Mouse (Mus musculus) hindbrain, postnatal 0 days (tissue): ENCODE data around the gene Gm20388. TPM values are rescaled to one million over a fixed set of nuclear protein-coding genes. Genes with fewer than 3 reads are reported as not detected.
A peak's percentile ranks its signal among the peaks of the same experiment; 100 is the strongest.

Source experiments
- ATAC-seq: fragments of 200-750 bp; cut with Nextera tagmentation; 2 replicates; pipeline ENCODE4 v1.8.0; 2017; ENCODE audit warnings: mild to moderate bottlenecking, moderate TSS enrichment, moderate library complexity
- DNase-seq: peaks from one replicate; pipeline ENCODE4 v3.0.0-alpha.2; 2015; ENCODE audit warnings: low spot score
- H3K27ac ChIP-seq: fragments of 300-500 bp; sonication (generic); 2 replicates; pipeline ENCODE4 v1.5.1; 2014; ENCODE audit warnings: mild to moderate bottlenecking
- H3K27me3 ChIP-seq: fragments of 300-500 bp; sonication (generic); 2 replicates; pipeline ENCODE4 v1.6.1; 2014; ENCODE audit warnings: low read length, mixed read lengths; ENCODE audit not compliant: insufficient read depth
- H3K36me3 ChIP-seq: fragments of 300-500 bp; sonication (generic); 2 replicates; pipeline ENCODE4 v1.6.1; 2014; ENCODE audit warnings: low read length, mixed read lengths; ENCODE audit not compliant: insufficient read depth
- H3K4me1 ChIP-seq: fragments of 300-500 bp; sonication (generic); 2 replicates; pipeline ENCODE4 v1.6.1; 2014; ENCODE audit warnings: antibody characterized with exemption, low read length, mixed read lengths; ENCODE audit not compliant: insufficient read depth
- H3K4me2 ChIP-seq: fragments of 300-500 bp; sonication (generic); 2 replicates; pipeline ENCODE4 v1.6.1; 2014; ENCODE audit warnings: low read depth, mild to moderate bottlenecking, low read length, moderate library complexity, mixed read lengths
- H3K4me3 ChIP-seq: fragments of 300-500 bp; sonication (generic); 2 replicates; pipeline ENCODE4 v1.5.1; 2014; ENCODE audit warnings: low read length
- H3K9ac ChIP-seq: fragments of 300-500 bp; sonication (generic); replicated peaks from 2 replicates; pipeline ENCODE4 v1.6.1; 2014; ENCODE audit warnings: mild to moderate bottlenecking, low read length, moderate library complexity, mixed read lengths
- H3K9me3 ChIP-seq: fragments of 300-500 bp; sonication (generic); 2 replicates; pipeline ENCODE4 v1.6.1; 2016; ENCODE audit warnings: low read length, mixed read lengths
- CTCF ChIP-seq: IDR thresholded peaks from 2 replicates; pipeline ENCODE4 v1.5.1; 2016; ENCODE audit warnings: antibody characterized with exemption, control low read depth, low read depth
- WGBS: fragments of 180-500 bp; shearing (Covaris S2); extraction: QIAGEN DNeasy Blood & Tissue Kit; methylation state at CpG from one replicate; pipeline ENCODE4 v1.1.7; 2014; 5-methylcytosine and 5-hydroxymethylcytosine counted together
- polyA plus RNA-seq: library from polyadenylated mRNA; unstranded; fragments of >200 nt; fragmentation: Nextera tagmentation; extraction: Ambion mirVana; gene quantifications from 2 replicates; pipeline ENCODE4 v1.2.1, GENCODE M21; 2015
- total RNA-seq: library from RNA; depleted of rRNA; stranded (reverse); fragments of >200 nt; gene quantifications from 2 replicates; pipeline ENCODE4 v1.2.3, GENCODE M21; 2014

The Gm20388 gene
- total and polyA plus RNA-seq, 2 experiments from 2014 or later: 71.3 TPM; not detected in 1

GRCm38 (mm10) chr8:121751407-121751806 is 1840.8 kb downstream of the Gm20388 start:
- no peak; the same call in 1 of the 2 replicates for ATAC-seq
- no peak overlapping the region for H3K4me3 ChIP-seq
- WGBS: 23% methylated on average over 3 of the region's 3 CpGs
- H3K9me3 ChIP-seq: no peaks in the 10 kb centered on the region
- peak; percentile 88 for DNase-seq
- no peaks in the 10 kb centered on the region for H3K36me3 ChIP-seq
- no peak overlapping the region for H3K27ac ChIP-seq
- peak; percentile 98 for TF ChIP-seq CTCF
- H3K4me2 ChIP-seq: no peak overlapping the region
- H3K9ac ChIP-seq: no peak overlapping the region
- H3K27me3 ChIP-seq: no peaks in the 10 kb centered on the region
- H3K4me1 ChIP-seq: no peaks in the 10 kb centered on the region

GRCm38 (mm10) chr8:121758470-121758869 is 1847.8 kb downstream of the Gm20388 start:
- H3K27ac ChIP-seq: no peak overlapping the region
- 77% methylated on average over 12 of the region's 12 CpGs for WGBS
- no peak for ATAC-seq
- H3K36me3 ChIP-seq: no peaks in the 10 kb centered on the region
- H3K4me2 ChIP-seq: no peak overlapping the region
- H3K4me3 ChIP-seq: no peak overlapping the region
- H3K4me1 ChIP-seq: 0 out of 2 replicates have a peak, but pooled peaks cover 3% of the 10 kb centered on the region
- DNase-seq: no peak
- no peak overlapping the region for H3K9ac ChIP-seq
- TF ChIP-seq CTCF: no peak
- H3K9me3 ChIP-seq: no peaks in the 10 kb centered on the region
- no peaks in the 10 kb centered on the region for H3K27me3 ChIP-seq

GRCm38 (mm10) chr8:121760484-121760883 is 1849.8 kb downstream of the Gm20388 start:
- no peak overlapping the region for H3K4me3 ChIP-seq
- no peak overlapping the region for H3K4me2 ChIP-seq

GRCm38 (mm10) chr8:121761480-121761879 is 1850.8 kb downstream of the Gm20388 start:
- no peak for TF ChIP-seq CTCF
- H3K27me3 ChIP-seq: no peaks in the 10 kb centered on the region
- H3K36me3 ChIP-seq: no peaks in the 10 kb centered on the region
- DNase-seq: peak; percentile 42
- no peak overlapping the region for H3K9ac ChIP-seq
- 42% methylated on average over 10 of the region's 10 CpGs for WGBS
- no peak overlapping the region for H3K4me3 ChIP-seq
- no peak overlapping the region for H3K4me2 ChIP-seq
- ATAC-seq: no peak
- H3K9me3 ChIP-seq: no peaks in the 10 kb centered on the region
- 0 out of 2 replicates have a peak, but pooled peaks cover 3% of the 10 kb centered on the region for H3K4me1 ChIP-seq
- H3K27ac ChIP-seq: no peak overlapping the region

More at GRCm38 (mm10) chr8:121760484-121760883, 1849.8 kb downstream of the Gm20388 start:
- H3K9me3 ChIP-seq: no peaks in the 10 kb centered on the region
- H3K27ac ChIP-seq: no peak overlapping the region
- ATAC-seq (no peak), DNase-seq (no peak)
- no peak for TF ChIP-seq CTCF
- no peak overlapping the region for H3K9ac ChIP-seq
- H3K4me1 ChIP-seq: 0 out of 2 replicates have a peak, but pooled peaks cover 3% of the 10 kb centered on the region
- H3K36me3 ChIP-seq: no peaks in the 10 kb centered on the region
- H3K27me3 ChIP-seq: no peaks in the 10 kb centered on the region
- 62% methylated on average over 7 of the region's 7 CpGs for WGBS

- H3K9me3 ChIP-seq: no peaks in the 10 kb centered on the region
- ATAC-seq (no peak), DNase-seq (peak; percentile 42)
- 36% methylated on average over 7 of the region's 7 CpGs for WGBS
- H3K4me1 ChIP-seq: 0 out of 2 replicates have a peak, but pooled peaks cover 3% of the 10 kb centered on the region
- no peak overlapping the region for H3K9ac ChIP-seq
- no peak overlapping the region for H3K4me3 ChIP-seq
- no peaks in the 10 kb centered on the region for H3K27me3 ChIP-seq
- H3K4me2 ChIP-seq: no peak overlapping the region
- no peaks in the 10 kb centered on the region for H3K36me3 ChIP-seq
- no peak for TF ChIP-seq CTCF
- H3K27ac ChIP-seq: no peak overlapping the region
Observed at GRCm38 (mm10) chr8:121762999-121763699, 1852.5 kb downstream of the Gm20388 start.

GRCm38 (mm10) chr8:121763700-121764013 is 1853.0 kb downstream of the Gm20388 start:
- no peak overlapping the region for H3K9ac ChIP-seq

GRCm38 (mm10) chr8:121765594-121766138 is 1855.0 kb downstream of the Gm20388 start:
- H3K4me3 ChIP-seq: no peak overlapping the region
- WGBS: 76% methylated on average over 7 of the region's 7 CpGs
- H3K4me1 ChIP-seq: 0 out of 2 replicates have a peak, but pooled peaks cover 3% of the 10 kb centered on the region
- no peaks in the 10 kb centered on the region for H3K9me3 ChIP-seq
- no peak overlapping the region for H3K4me2 ChIP-seq
- H3K27ac ChIP-seq: no peak overlapping the region
- ATAC-seq: no peak
- no peak for TF ChIP-seq CTCF
- H3K9ac ChIP-seq: no peak overlapping the region
- no peaks in the 10 kb centered on the region for H3K27me3 ChIP-seq
- DNase-seq: no peak
- H3K36me3 ChIP-seq: no peaks in the 10 kb centered on the region

More at GRCm38 (mm10) chr8:121763700-121764013, 1853.0 kb downstream of the Gm20388 start:
- no peaks in the 10 kb centered on the region for H3K27me3 ChIP-seq
- TF ChIP-seq CTCF: no peak
- no peak for DNase-seq
- no peak overlapping the region for H3K4me3 ChIP-seq
- H3K4me2 ChIP-seq: no peak overlapping the region
- ATAC-seq: no peak
- 59% methylated on average over 9 of the region's 9 CpGs for WGBS
- H3K36me3 ChIP-seq: no peaks in the 10 kb centered on the region
- 0 out of 2 replicates have a peak, but pooled peaks cover 3% of the 10 kb centered on the region for H3K4me1 ChIP-seq
- H3K9me3 ChIP-seq: no peaks in the 10 kb centered on the region
- no peak overlapping the region for H3K27ac ChIP-seq
